Comparison of ENCODE assay signal across 23 mouse cellular contexts in genomic region chr1:92028158-92028557, GRCm38 (mm10).
A peak's percentile ranks its signal among the peaks of the same experiment; 100 is the strongest.
DNase-seq lines count a peak whose midpoint lies in the region; ATAC-seq lines count a peak whose summit lies in the region.
"Had no signal": no experiment of that assay in that cellular context is flagged by ENCODE, and none has a peak within 500 bp of the region (broad histone marks: within the 10 kb centered on the region; RNA-seq: fewer than 3 reads in every experiment).

No protein-coding gene starts in this region.

- H3K9me3 ChIP-seq in intestine, embryonic 16.5 days (ENCODE audit: control insufficient read depth, low read length), result no peaks in the 10 kb centered on the region
- H3K9me3 ChIP-seq: embryonic facial prominence, embryonic 15.5 days; limb, embryonic 15.5 days; midbrain, embryonic 15.5 days; neural tube, embryonic 15.5 days had no signal

- WGBS in intestine, embryonic 16.5 days, result 81% methylated on average over 2 of the region's 2 CpGs

- no peak overlapping the region for H3K9ac ChIP-seq in intestine, embryonic 16.5 days (ENCODE audit: low read depth, low read length)
- H3K9ac ChIP-seq: embryonic facial prominence, embryonic 15.5 days; limb, embryonic 15.5 days; liver, postnatal 0 days; midbrain, embryonic 15.5 days; neural tube, embryonic 15.5 days had no signal

- H3K27me3 ChIP-seq in intestine, embryonic 16.5 days (replicated peaks; ENCODE audit: control insufficient read depth, insufficient read depth, low read length), result no peaks in the 10 kb centered on the region
- H3K27me3 ChIP-seq: embryonic facial prominence, embryonic 15.5 days; limb, embryonic 15.5 days; midbrain, embryonic 15.5 days; neural tube, embryonic 15.5 days; Patski had no signal

- intact Hi-C loops in heart, postnatal 25 days (cut with DNase I), result no loop called here
- intact Hi-C loops in gastrocnemius, postnatal 36 days (cut with DNase I), result loop anchor here (10.0 kb wide), 1 partner anchor 147 kb away; no protein-coding TSS in a partner anchor

- no peak overlapping the region for H3K4me3 ChIP-seq in intestine, embryonic 16.5 days (ENCODE audit: low read length)
- H3K4me3 ChIP-seq: embryonic facial prominence, embryonic 15.5 days; limb, embryonic 15.5 days; midbrain, embryonic 15.5 days; myocyte; neural tube, embryonic 15.5 days had no signal

- no peak overlapping the region for H3K27ac ChIP-seq in intestine, embryonic 16.5 days (ENCODE audit: low read length)
- H3K27ac ChIP-seq: embryonic facial prominence, embryonic 15.5 days; hindbrain, postnatal 0 days; limb, embryonic 15.5 days; midbrain, embryonic 15.5 days; neural tube, embryonic 15.5 days had no signal

- no peak overlapping the region for H3K4me2 ChIP-seq in intestine, embryonic 16.5 days (ENCODE audit: low read depth, low read length)
- H3K4me2 ChIP-seq: embryonic facial prominence, embryonic 15.5 days; limb, embryonic 15.5 days; midbrain, embryonic 15.5 days; neural tube, embryonic 15.5 days had no signal

- peak; percentile 35 for DNase-seq in adrenal gland, adult 8-10 months
- DNase-seq in adrenal gland, postnatal 4 days (ENCODE audit: low spot score in 2 of 2), result no peak
- DNase-seq in heart, adult 9 months (ENCODE audit: low spot score in 2 of 2), result peak; percentile 57 to 76
- DNase-seq in heart, postnatal 25 days (ENCODE audit: low spot score), result no peak
- peak; percentile 40 for DNase-seq in adrenal gland, postnatal 25 days
- peak; percentile 49 to 63 for DNase-seq in gastrocnemius, postnatal 36 days
- DNase-seq in layer of hippocampus, adult 11-12 months (ENCODE audit: low spot score), result no peak
- DNase-seq: cerebellum, adult 11-12 months; cerebellum, postnatal 36 days; kidney, adult 11 months; liver, postnatal 0 days; lung, postnatal 10 days had no signal

- no peaks in the 10 kb centered on the region for H3K36me3 ChIP-seq in intestine, embryonic 16.5 days (ENCODE audit: control insufficient read depth, insufficient read depth, low read length)

- no peaks in the 10 kb centered on the region for H3K4me1 ChIP-seq in intestine, embryonic 16.5 days (ENCODE audit: control insufficient read depth, insufficient read depth, low read length)
- H3K4me1 ChIP-seq: embryonic facial prominence, embryonic 15.5 days; limb, embryonic 15.5 days had no signal

- no peak for ATAC-seq in intestine, embryonic 16.5 days
- ATAC-seq: activated CD4-positive, CD25-positive, alpha-beta regulatory T cell, adult 4 months; CD4-positive, CD25-positive, alpha-beta regulatory T cell, adult 4 months; forebrain, embryonic 16.5 days; hindbrain, postnatal 0 days; liver, postnatal 0 days; midbrain, embryonic 15.5 days; Patski had no signal

Comparison
In these comparisons a context has a peak if more than half of its experiments do, and no peak if none do; other contexts are left out.
1. DNase-seq: peak in adrenal gland, adult 8-10 months (single experiment), heart, adult 9 months (2 of 2), adrenal gland, postnatal 25 days (single experiment) and gastrocnemius, postnatal 36 days (2 of 2); none in adrenal gland, postnatal 4 days (0 of 2), heart, postnatal 25 days (single experiment) and layer of hippocampus, adult 11-12 months (single experiment).